Mouse (Mus musculus) urinary bladder, postnatal 14 days (tissue): ENCODE results near the gene Nfatc2.

Source experiments
- DNase-seq: peaks from one replicate; pipeline ENCODE4 v3.0.0; 2021; ENCODE audit warnings: low spot score

Gene Nfatc2

DNA sequence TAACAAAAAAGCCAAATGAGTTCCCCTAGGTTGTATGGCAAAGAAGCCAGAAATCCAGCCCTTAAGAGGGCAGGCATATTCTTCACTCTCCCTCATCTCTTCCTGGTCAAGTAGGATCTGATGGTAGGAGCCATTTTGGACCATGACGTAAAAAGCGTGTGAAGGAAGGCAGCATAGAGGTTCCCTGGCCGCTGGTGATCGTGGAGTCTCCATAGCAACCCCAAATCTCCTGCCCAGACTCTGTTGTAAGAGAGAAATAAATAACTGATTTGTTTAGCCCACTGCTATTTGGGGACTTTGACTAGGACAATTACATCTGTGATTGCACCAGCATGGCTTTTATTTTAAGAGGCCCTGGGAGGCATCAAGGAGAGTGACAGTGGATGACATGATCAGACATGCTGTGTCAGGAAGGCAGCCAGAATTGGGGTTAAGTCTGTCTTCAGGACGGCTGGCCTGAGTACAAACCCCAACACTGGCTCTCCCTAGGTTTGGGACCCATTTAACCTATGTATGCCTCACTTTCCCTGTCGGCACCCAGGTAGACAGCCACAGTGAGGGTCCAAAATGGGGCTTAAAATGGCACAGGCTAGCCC lies 8.3 kb upstream of the Nfatc2 start:
- no peak for DNase-seq

DNA sequence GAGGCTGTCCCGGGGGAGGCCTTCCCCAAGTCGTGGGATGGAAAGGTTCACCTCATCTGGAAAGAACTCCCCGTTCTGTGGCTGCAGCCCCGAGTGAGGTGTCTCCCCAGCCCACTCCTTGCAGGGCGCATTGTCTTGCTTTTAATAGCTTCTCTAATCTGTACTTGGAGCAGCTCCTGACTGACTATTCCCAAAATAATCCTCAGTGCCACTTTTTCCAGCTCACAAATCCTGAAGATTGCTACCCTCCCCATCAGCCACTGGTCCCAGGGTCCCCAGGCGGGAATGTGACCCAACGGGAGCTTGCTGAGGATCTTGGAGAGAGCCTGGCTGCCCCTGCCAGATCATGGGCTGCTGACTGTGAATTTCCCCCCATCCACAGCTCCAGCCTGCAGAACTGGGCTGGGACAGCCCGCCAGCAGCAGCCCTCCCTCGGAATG lies 6.7 kb upstream of the Nfatc2 start:
- DNase-seq, result no peak

DNA sequence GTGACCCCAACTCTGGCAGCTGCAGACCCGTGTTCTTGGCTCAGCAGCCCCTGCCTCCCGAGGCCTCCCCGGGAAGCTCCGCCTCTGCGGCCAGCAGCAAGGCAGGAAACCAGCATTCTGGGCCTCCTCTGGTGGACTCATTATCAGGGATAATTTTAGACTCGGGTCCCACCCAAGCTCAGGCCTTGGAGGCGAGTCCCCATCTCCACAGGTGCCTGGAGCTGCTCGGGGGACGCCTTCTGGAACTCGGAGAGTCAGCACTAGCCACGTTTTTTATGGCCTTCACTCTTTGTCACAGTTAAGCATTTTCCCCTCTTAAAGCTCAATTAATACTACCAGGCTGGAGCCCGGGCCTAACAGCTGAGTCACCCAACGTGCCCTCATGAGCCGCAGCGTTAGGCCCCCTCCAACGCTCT lies 3.2 kb upstream of the Nfatc2 start:
- DNase-seq, result no peak

DNA sequence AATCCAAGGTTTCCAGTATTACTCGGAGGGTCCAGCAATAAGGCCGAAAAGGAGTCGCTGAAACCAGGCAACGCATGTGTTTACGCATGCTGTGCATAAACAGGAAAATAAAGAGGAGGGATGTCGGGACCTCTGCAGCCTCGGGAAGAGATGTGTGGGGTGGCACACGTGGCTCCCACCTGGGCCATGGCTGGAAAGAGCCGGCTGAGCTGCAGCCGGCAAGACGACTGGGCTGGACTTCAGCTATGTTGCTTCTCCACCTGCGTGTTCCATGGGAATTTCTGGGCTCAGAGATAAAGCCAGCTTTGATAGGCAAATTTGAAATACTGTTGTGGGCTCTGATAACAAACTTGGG lies 907 bp upstream of the Nfatc2 start:
- no peak for DNase-seq

DNA sequence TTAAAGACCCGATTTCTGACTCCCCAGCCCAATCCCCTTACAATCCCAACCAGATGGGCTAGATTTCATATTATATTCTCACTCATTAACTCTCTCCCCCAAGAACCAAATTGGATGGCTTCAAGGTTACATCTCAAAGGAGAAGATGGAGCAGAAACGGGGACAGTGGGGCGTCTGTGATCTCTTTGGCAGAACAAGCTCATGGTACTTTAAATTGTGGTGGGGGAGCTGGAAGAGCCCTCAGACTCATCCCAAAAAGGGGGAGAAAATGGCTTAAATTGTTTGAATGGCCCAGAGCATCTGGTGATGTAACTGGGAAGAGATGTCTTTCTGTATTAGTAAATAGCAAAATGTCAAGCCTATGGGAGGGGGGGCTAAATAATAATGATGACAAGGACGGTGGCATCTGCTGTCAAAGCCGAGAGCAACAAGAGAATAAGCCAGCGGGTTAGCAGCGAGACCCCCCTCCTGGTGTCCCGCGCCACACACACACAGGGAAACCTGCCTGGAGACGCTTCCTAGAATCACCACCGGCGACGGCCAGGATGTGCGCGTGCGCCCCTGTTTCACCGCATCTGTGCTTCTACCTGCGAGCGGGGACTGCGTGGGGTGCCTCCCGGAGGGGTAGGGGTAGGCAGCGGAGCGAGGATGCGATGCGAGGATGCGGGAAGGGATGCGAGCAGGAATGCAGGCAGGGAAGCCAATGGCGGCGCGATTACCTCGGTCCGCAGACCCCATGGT lies 537 bp downstream of the Nfatc2 start:
- DNase-seq, result no peak

DNA sequence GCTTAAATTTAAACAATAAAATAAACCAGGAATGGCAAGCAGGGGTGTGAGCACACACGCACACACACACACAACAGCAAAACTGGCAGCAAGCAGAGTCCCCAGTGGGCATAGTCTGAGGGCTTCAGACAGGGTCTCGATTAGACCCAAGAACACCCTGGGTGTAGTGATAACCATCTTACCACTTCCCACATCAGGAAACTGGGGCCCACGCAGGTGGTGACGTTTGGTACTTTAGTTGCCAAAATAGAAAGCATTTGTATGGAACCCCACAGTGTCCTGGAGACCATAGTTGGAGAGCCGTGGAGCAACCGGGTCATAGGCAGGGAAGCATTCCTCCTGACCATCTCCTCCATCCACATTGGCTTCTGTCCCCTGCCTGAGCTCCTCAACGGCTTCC lies 5.8 kb downstream of the Nfatc2 start:
- no peak for DNase-seq

DNA sequence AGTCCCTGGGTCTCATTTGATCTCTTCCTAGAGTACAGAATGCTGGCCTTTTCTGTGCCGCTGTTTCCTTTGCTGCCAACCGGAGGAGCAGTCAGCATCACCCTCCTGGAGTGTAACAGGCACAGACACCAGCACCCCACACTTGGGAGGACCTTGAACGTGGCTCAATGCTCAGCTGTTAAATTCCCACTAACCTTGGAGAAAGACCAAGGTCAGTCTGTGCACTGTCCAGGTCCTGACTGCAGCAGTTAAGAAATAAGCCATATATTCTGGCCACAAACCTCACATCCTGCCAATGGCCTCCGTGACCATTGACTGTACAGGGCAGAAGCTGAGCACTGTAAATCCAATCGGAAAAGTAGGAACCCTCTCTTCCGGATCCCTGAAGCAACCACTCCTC lies 7.8 kb downstream of the Nfatc2 start:
- no peak for DNase-seq

DNA sequence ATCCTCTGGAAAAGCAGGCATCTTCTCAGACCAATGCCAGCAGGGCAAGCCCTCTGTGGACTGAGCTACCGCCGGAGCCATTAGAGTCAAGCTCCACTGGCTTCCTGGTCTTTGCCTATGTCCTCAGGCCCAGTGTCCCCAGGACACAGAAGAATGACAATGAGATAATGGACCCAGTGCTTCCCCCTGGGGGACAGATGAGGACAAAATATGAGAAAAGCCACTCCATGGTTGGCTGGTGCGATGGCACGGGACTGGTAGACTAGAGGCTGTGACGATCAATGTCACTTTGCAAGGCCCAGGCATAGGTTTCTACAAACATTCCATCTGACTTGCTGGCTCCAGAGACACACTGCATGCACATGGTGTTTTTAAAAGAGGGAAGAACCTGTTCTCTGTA lies 8.5 kb downstream of the Nfatc2 start:
- no peak for DNase-seq

DNA sequence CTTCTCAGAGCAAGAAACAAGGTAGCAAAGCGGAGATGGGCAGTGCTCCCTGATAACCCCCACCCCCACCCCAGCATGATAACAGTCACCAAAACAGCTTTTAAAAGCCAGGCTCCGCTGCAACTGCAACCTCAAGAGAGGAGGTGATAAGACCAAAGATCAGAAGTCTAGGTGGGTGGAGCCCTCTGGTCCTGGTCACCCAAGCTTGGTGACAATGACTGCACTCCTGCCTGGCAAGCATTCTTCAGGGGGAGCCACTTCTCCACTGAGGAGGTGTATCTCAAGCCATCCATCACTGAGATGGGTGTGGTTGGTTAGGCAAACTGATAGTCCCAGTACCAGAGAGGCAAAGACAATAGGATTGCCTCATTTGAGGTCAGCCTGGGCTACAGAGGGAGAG lies 10.4 kb downstream of the Nfatc2 start:
- DNase-seq, result no peak

DNA sequence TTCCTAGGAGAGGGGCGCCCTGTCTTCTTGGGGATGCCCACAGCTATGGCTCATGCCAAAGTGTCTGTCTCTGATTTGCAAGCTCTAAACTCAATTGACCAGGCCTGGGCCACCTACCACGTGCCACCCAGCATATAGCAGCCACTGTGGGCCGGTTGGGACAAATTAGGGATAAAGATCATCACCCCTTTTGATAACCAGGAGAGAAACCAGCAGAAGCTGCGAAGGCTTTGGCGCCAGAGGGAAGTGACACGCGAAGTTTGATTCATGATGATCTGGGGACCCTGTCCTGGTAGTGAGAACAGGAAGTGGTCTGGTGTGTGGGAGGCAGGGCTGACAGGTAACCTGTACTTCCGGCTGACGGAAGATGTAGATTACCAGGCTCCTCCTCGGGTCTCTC lies 10.9 kb downstream of the Nfatc2 start:
- no peak for DNase-seq

DNA sequence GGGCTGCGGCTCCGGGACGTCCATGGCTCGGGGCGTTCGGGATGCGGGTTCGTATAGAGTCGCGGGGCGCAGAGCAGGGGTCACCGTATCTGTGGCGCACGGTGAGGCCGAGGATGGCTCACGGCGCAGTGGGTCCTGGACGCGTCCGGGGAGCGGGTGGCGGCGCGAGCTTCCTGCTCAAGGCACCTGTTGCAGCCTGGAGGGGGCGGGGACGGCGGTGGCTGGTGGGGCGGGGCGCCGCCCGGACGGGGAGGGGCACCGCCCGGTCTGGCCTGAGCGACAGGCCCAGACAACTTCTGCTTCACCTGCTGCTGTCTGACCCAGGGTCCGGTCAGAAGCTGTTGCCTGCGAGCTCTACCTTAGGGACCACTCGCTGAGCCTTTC lies 11.3 kb downstream of the Nfatc2 start:
- DNase-seq, result peak; percentile 70

DNA sequence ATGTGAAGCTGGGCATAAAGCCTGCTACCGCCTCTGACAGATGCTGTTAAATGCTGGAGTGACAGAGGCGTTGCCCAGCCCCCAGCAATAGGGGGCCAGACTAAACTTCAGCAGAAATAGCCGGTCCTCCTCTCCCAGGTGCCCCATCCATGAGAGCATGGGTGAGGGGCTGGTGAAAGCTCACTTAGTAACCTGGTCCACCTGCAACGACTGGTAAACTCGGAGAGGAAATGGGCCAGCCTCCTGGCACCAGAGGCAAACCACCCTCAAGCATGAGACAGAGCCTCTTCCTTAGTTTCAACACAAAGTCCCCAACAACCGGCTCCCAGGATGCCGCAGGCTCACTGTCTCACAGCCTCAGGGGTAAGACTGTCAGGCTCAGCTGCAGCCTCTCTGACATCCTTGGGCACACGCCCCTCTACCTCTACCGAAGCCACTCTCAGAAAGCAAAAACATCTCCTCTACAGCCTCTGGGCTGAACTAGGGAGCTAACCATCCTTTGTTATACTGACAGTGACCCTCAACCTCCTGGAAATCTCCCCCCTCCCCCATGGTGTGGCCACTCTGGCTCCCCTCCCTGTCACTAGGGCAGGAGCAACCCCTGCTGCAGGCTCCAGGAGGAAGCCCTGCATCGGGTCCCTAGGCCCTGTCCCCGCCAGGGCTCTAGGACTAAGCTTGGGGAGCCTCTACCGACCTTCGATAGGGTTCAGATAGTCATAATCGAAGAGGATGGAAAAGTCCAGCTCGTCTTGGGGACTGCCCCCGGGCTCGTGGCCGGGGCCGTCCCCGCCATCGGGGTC lies 11.9 kb downstream of the Nfatc2 start:
- DNase-seq, result no peak

DNA sequence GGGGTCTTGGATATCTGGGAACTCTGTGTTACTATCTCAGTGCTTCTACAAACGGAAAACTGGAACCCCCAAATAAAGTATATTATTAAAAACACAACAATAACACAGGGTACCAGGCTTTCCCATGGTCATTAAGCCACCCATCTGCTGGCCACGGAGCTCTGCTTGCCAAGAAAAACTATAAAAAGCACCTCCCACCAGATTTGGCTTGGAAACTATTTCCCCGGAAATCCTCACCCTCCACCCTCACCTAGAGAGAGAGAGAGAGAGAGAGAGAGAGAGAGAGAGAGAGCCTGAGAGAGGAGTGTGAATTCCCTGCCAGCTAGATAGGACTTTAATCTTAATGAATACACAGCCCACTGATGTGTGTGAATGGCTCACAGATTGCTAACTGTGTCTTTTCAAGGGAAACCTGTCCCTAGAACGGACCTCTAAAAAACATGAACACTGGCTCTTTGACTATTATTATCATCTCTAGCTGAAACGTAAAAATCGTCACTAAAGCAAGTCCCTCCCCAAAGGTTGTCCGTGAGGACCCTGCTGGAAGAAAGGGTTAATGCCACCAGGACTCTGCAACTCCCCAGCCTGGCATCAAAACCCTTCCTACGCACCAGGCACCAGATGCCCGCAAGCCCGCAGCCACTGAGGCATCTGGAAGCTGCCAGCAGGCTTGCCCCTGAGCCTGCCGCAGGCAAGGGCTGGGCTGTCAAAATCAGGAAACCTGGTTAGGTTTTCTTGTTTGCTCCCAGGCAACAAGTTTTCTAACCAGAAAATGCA lies 12.7 kb downstream of the Nfatc2 start:
- no peak for DNase-seq

DNA sequence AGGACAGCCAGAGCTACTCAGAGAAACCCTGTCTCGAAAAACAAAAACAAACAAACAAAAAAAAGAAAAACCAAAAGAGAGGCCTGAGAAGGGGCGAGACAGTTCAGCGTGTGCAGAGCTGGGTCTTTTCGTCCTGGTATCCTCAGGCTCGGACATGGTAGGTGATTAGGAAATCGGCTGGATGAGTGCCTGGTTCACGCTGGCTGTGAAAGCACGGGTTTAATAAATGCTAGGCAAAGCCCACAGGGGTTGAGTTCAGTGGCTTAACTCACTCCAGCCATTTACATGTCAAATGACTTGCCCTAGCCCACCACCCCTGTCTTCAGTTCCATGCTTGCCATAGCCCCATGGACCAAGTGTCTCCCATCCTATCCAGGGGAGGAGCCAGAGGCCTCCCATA lies 14.3 kb downstream of the Nfatc2 start:
- no peak for DNase-seq

DNA sequence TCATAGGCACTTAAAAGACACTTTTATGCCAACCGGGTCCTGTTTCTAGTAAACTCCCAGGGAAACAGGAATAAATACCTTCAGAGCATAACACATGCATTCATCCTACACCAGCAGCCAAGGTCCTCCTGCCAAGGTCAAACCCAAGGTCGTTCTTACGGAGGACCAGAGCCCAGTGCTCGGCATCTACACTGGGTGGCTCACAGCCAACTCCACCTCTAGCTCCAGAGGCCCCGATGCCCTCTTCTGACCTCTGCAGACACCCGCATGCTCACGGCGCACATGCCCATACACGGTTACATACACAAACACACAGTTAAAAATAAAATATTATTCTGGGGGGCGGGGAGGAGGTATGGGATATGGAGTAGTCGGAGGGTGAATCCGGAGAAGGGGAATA lies 14.9 kb downstream of the Nfatc2 start:
- no peak for DNase-seq

DNA sequence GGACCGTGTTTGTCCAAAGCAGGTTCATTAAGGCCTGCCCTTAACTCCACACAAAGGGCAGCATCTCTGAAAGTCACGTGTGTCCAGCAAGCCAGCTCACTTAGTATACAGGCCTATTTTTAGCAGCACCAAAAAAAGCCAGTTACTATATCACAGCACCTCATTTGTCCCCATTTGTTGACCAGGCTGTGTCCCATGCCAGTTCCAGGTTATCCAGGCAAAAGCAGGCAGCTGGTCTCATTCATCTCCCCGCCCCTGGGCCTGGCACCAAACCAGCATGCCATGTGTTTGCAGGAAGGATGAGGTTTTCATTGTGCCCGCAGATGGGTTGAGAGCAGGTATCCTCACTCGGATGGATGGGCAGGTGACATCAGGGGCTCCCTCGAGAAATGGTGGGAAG lies 16.6 kb downstream of the Nfatc2 start:
- DNase-seq, result no peak

DNA sequence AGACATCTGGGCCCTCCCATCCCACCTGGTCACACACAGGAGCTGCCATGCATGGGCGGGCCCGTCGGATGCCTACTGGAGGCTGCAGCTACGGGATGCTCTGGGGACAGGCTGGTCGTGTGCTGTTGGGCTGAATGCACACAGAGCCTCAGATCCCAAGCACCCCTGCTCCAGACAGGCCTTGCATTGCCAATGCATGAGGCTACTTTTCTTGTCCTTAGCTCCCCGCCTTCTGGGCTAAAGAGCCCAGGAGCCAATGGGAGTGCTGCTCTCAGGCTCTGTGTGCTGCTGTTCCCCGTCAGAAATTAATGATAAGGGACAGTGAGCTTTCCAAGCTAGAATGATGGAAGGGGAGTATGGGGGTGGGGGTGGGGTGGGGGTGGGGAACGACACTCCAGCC lies 17.0 kb downstream of the Nfatc2 start:
- no peak for DNase-seq

DNA sequence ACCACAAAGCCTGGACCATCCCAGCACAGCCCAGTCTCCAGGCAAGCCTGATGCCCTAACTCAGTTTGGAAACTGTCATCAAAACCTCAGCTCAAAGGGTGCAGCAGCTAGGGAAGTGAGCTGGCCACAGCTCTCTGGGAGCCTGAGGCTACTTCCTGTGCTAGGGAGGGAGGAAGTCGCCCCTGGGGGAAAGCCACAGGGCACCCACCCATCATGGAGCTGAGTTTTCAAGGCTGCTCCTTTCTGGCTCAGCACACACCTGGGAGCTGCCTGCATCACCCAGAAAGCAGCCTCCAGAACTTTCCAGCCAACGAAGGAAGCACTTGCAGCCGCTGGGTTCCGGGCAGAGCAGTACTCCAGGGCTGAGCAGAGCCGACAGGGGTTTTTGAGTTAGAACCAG lies 18.4 kb downstream of the Nfatc2 start:
- DNase-seq, result no peak

DNA sequence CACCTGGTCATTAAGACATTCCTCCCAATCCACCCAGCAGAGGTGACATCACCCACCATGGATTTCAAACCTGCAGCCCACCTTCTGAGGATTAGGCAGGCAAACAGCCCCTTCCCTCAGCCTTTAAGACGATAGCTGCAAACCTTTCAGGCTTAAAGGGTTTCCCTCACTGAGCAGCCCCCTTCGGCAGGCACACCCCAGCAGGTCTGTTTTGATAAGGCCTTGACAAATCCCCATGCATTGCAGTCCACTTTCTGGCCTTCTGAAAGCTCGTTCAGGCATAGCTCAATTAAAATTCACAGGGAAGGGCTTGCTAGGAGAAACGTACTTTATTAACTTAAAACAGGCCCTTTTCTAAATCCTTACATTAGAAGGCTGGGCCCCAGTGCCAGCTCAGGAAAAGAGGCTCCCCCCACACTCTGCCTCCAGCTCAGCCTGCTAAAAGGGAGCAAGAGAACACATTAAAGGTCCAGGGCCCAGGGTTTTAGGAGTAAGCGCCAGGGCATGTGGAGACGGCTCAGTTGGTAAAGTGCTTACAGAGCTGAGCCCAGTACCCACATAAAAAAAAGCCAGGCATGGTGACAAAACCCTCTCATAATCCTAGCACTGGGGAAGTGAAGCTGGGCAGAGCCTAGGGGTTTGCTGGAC lies 20.1 kb downstream of the Nfatc2 start:
- DNase-seq, result no peak

DNA sequence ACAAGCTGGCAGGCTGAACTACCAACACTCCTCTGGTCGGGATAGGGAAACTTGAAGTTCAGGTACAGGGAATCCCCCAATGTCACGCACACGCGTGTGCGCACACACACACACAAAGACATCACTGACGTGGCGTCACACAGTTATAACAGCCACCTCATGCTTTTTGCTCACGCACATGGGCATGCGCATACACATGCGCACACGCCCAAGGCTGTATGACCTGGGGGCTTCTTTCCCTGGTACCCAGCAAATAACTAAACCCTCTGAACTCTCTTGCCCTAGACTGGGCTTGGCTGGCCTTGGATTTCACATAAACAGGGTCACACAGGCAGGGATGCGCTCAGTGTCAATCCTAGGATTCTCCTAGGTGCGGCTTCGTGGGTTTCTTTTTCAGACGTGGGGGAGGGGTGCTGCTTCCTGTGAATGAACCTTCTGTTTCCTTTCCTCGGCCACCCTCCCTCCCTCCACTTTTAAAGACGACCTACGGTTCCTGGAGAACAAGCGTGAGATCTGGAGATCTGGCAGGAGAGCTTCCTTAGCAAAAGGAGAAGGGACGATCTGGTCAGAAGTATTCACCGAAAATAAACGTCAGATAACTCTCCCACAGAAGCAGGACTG lies 21.1 kb downstream of the Nfatc2 start:
- no peak for DNase-seq

DNA sequence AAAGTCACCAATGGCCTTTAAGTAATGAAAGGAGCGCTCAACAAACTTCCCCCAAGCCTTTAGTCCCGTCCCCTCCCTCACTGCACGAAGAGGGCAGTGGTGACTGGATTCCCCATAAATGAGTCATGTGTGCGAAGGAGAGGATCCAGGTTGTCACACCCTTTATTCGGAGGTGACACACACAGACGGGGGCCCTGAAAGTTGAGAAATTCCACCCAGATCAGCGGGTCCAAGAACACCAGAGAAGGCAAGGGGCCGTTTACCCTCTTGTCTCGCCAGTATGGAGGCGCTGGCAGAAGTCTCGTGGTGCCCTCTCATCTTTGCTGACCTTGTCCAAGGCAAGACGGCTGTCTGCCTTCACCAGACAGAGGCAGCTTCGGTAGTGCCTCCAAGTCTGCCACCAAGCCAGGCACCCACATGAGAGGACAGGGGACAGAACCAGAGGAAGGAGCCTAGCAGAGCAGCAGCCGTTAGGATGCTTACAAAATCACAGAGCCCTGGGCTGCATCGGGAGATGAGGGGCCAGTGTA lies 21.8 kb downstream of the Nfatc2 start:
- DNase-seq, result no peak
